ENCODE assay signal across 25 mouse cellular contexts in the genomic region with DNA sequence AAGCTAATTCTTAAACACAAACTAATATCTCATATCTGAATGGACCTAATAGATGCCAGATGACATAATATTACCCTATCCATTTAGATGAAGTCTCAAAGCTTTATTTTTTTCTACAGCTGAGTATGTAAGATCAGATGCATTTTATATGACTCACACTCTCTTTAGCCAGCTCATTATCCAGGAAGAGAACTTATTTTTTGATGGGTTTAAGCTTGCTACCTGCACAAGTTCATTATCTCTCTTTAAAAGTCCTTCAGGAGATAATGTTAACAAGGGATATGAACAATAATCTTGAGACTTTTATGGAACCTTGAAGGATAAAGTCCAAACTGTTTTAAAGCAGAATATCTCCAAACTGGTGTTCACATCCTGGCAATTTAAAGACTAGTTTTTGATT.
"Had no signal": no experiment of that assay in that cellular context is flagged by ENCODE, and none has a peak within 500 bp of the region (broad histone marks: within the 10 kb centered on the region; RNA-seq: fewer than 3 reads in every experiment).

No protein-coding gene starts in this region.

- H3K4me3 ChIP-seq: heart, adult 2 months; heart, embryonic 13.5 days; heart, embryonic 15.5 days; hindbrain, embryonic 10.5 days; hindbrain, embryonic 12.5 days; limb, embryonic 12.5 days; limb, embryonic 15.5 days; liver, embryonic 12.5 days had no signal

- H3K27ac ChIP-seq: heart, adult 2 months; heart, embryonic 13.5 days; heart, embryonic 15.5 days; hindbrain, embryonic 10.5 days; hindbrain, embryonic 12.5 days; hindbrain, embryonic 14.5 days; kidney, postnatal 0 days; limb, embryonic 12.5 days; limb, embryonic 15.5 days; liver, embryonic 12.5 days; liver, embryonic 14.5 days had no signal

- H3K9me3 ChIP-seq: heart, embryonic 13.5 days; heart, embryonic 15.5 days; hindbrain, embryonic 10.5 days; hindbrain, embryonic 12.5 days; limb, embryonic 12.5 days; limb, embryonic 15.5 days; liver, embryonic 12.5 days had no signal

- H3K9ac ChIP-seq: heart, embryonic 13.5 days; heart, embryonic 15.5 days; hindbrain, embryonic 12.5 days; hindbrain, embryonic 14.5 days; limb, embryonic 12.5 days; limb, embryonic 15.5 days; liver, embryonic 12.5 days; liver, embryonic 14.5 days had no signal

- DNase-seq: gastrocnemius, postnatal 14 days; gastrocnemius, postnatal 36 days; heart, adult 11 months; heart, adult 2 months; heart, postnatal 14 days; heart, postnatal 4 days; kidney, adult 18-20 months; kidney, adult 8-10 months; kidney, postnatal 36 days; layer of hippocampus, adult 9-11 months; layer of hippocampus, postnatal 36 days; left cerebral cortex, postnatal 4 days had no signal

- H3K4me1 ChIP-seq: heart, embryonic 15.5 days; hindbrain, embryonic 10.5 days; hindbrain, embryonic 12.5 days; liver, embryonic 12.5 days had no signal

- H3K4me2 ChIP-seq: heart, embryonic 11.5 days; heart, embryonic 13.5 days; heart, embryonic 15.5 days; hindbrain, embryonic 12.5 days; hindbrain, embryonic 14.5 days; limb, embryonic 12.5 days; limb, embryonic 15.5 days; liver, embryonic 12.5 days had no signal

- H3K27me3 ChIP-seq: heart, embryonic 13.5 days; heart, embryonic 15.5 days; hindbrain, embryonic 12.5 days; limb, embryonic 12.5 days; limb, embryonic 15.5 days; liver, embryonic 12.5 days had no signal

- H3K36me3 ChIP-seq: heart, embryonic 13.5 days; heart, embryonic 15.5 days; hindbrain, embryonic 10.5 days; hindbrain, embryonic 12.5 days; limb, embryonic 12.5 days; limb, embryonic 15.5 days; liver, embryonic 12.5 days had no signal

- ATAC-seq: hindbrain, embryonic 16.5 days; inflammation-experienced regulatory T-cells, adult 6 months; liver, embryonic 12.5 days had no signal
